9 mouse cellular contexts compared by ENCODE assay signal in the genomic region with DNA sequence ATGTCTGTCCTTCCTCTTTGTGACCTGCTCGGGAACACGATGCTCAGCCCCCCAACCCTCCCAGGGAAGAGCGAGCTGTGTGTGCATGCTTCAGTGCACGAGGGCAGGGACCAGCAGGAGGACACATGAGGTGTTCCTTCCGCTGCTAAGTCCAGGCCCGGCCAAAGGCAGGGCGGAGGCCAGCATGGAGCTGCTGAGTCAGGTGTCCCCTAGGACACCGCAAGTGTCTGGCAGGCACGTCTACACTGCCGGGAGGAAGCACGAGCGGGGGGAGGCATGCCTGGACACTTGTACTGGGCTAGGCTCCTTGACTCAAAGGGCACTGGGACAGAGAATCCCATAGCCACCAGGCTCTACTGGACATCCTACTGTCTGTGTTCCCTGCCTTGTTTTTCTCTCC. TPM values are rescaled to one million over a fixed set of nuclear protein-coding genes. Genes with fewer than 3 reads are reported as not detected.
DNase-seq lines count a peak whose midpoint lies in the region; ATAC-seq and TF ChIP-seq lines count a peak whose summit lies in the region.
"Had no signal": no experiment of that assay in that cellular context is flagged by ENCODE, and none has a peak within 500 bp of the region (broad histone marks: within the 10 kb centered on the region; RNA-seq: fewer than 3 reads in every experiment).

No protein-coding gene starts in this region.

- DNase-seq in lung, adult 18-20 months = peak; percentile 60 to 73
- DNase-seq in lung, postnatal 25 days (ENCODE audit: low spot score) = no peak
- DNase-seq in cerebellum, adult 9-11 months = peak; percentile 55
- no peak for DNase-seq in heart, postnatal 0 days (ENCODE audit: low spot score)
- peak; percentile 85 to 91 for DNase-seq in kidney, postnatal 36 days
- DNase-seq in frontal cortex, postnatal 10 days (ENCODE audit: low spot score in 2 of 2) = no peak
- DNase-seq in testis, postnatal 10 days (ENCODE audit: low spot score) = no peak
- no peak for DNase-seq in spleen, adult 12 weeks (ENCODE audit: low spot score)

- H3K27me3 ChIP-seq in heart, postnatal 0 days (ENCODE audit: control insufficient read depth, insufficient read depth, low read length) = no peaks in the 10 kb centered on the region

- peak overlapping the region; percentile 72 for H3K27ac ChIP-seq in heart, postnatal 0 days (ENCODE audit: low read depth)

- H3K36me3 ChIP-seq in heart, postnatal 0 days (replicated peaks; ENCODE audit: control insufficient read depth, insufficient read depth, low read length) = peaks cover 9% of the 10 kb centered on the region; the same call in 1 of the 2 replicates

- no peak overlapping the region for H3K4me3 ChIP-seq in heart, postnatal 0 days (ENCODE audit: low read depth, low read length)

- H3K4me2 ChIP-seq in heart, postnatal 0 days (ENCODE audit: low read depth, low read length) = no peak overlapping the region

- H3K9ac ChIP-seq in heart, postnatal 0 days (replicated peaks; ENCODE audit: low read depth, low read length) = no peak overlapping the region

- WGBS in heart, postnatal 0 days = 47% methylated on average over 12 of the region's 12 CpGs

- peak; percentile 12; the same call in 1 of the 2 replicates for ATAC-seq in heart, postnatal 0 days (ENCODE audit: insufficient read depth, low read depth)

- TF ChIP-seq CTCF in heart, postnatal 0 days (IDR thresholded peaks at IDR 0.05; ENCODE audit: low read depth) = no peak

- peaks cover 50% of the 10 kb centered on the region for H3K4me1 ChIP-seq in heart, postnatal 0 days (ENCODE audit: control insufficient read depth, insufficient read depth)

- H3K9me3 ChIP-seq in heart, postnatal 0 days (replicated peaks; ENCODE audit: control insufficient read depth, low read length) = no peaks in the 10 kb centered on the region

- TF ChIP-seq EP300 in heart, postnatal 0 days (IDR thresholded peaks at IDR 0.05; ENCODE audit: low read depth) = peak; percentile 93

RNA-seq across cellular contexts. Expression of gene Depp1, which starts 2.6 kb away (rescaled TPM):
- 169 and 347 TPM in 2 replicates for total RNA-seq in heart, postnatal 0 days (2014; rRNA removed; ENCODE audit: low replicate concordance)
- 41.3 and 49.6 TPM in 2 replicates for polyA plus RNA-seq in heart, postnatal 0 days (2015; fragmentation: Nextera tagmentation; extraction: Ambion mirVana)
- total RNA-seq: megakaryocyte-erythroid progenitor cell, adult 5-6 weeks had no signal

RNA-seq across cellular contexts. Expression of gene Zfp422, which starts 19.0 kb away (rescaled TPM):
- total RNA-seq in heart, postnatal 0 days (2014; rRNA removed; ENCODE audit: low replicate concordance) = 29.1 and 33.0 TPM in 2 replicates
- 49.8 and 50.7 TPM in 2 replicates for polyA plus RNA-seq in heart, postnatal 0 days (2015; fragmentation: Nextera tagmentation; extraction: Ambion mirVana)

RNA-seq across cellular contexts. Expression of gene Rassf4, which starts 26.0 kb away (rescaled TPM):
- total RNA-seq in heart, postnatal 0 days (2014; rRNA removed; ENCODE audit: low replicate concordance) = 1.6 and 2.6 TPM in 2 replicates
- polyA plus RNA-seq in heart, postnatal 0 days (2015; fragmentation: Nextera tagmentation; extraction: Ambion mirVana) = 5.9 and 6.0 TPM in 2 replicates

Comparison
In these comparisons a context has a peak if more than half of its experiments do, and no peak if none do; other contexts are left out.
1. DNase-seq: peak in lung, adult 18-20 months (2 of 2), cerebellum, adult 9-11 months (single experiment) and kidney, postnatal 36 days (2 of 2); none in lung, postnatal 25 days (single experiment), heart, postnatal 0 days (single experiment), frontal cortex, postnatal 10 days (0 of 2), testis, postnatal 10 days (single experiment) and spleen, adult 12 weeks (single experiment).